Mouse (Mus musculus) lung, postnatal 25 days (tissue): ENCODE measurements around the gene Map3k19.

Source experiments
- DNase-seq: peaks from one replicate; pipeline ENCODE4 v3.0.0; 2022; ENCODE audit warnings: low spot score

The Map3k19 gene

DNA sequence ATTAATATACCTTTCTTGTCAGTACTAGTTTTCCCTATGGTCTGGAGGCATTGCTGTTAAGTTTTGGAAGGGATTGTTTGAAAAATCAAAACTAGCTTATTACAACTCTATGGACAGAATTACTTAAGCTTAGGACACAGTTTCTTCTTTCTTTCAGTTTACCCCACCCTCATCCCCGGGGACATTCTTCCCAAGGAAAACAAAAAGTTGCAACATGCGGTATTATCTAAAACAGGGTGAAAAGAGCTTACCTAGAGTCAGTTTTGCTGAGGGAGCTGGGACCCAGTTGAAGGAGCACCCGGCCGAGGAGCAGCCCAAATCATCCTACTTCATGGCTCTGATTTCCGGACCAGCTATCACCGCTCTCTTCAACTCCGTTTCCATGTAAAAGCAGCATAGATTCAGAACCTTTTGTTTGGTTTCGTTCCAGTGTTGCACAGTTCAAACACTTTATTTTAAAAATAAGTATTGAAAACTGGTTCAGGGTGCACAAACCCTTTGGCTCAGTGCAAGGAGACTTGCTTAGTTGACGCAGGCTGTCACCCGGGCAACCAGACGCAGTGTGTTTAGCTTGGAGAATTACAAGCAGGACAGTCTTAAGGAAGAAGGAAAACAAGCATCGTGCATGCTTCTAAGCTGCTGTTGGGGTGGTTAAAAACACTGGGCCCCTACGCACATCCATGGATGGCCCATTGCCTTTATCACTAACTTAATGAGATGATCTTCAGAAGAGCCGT, at the start of gene Map3k19:
Gene Map3k19 (minus strand): TSS at position 546 of the 737 bp plus-strand sequence.
- no peak for DNase-seq

DNA sequence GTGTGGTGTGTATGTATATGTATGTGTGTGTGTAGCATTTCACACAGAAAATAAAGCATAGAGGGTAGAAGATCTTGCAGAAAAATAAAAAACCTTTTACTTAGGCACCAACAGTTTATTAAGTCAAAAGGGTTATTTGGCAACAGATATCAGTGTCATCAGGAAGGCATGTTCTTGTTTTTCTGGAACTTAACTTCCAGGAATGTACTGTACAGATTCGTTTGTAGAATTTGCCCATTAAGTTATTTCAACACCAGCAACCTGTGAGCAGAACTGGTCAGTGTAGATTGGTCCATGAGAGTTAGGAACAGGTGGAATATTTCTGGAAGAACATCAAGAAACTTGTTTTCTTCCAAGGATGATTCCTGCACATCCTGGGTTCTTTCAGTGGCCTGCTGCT, 44.6 kb upstream of the Map3k19 start:
- DNase-seq: no peak

DNA sequence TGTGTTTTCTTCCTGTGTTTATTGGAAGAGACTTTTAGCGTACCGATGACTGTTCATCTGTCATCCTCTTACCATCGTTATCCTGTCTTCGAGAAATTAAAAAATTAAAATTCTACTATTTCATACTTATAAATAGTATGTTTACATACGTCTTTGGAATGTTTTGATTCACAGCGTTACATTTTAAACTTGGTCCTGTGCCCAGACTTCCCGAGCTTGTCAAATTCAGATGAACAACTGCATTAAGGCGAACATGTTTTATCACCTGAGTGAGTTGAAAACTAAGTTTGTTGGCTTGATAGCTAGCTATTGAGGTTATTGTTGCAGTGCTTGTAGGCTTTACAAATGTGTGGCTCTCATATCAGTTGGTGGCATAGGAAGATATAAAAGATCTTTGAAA, 14.4 kb upstream of the Map3k19 start:
- no peak for DNase-seq

DNA sequence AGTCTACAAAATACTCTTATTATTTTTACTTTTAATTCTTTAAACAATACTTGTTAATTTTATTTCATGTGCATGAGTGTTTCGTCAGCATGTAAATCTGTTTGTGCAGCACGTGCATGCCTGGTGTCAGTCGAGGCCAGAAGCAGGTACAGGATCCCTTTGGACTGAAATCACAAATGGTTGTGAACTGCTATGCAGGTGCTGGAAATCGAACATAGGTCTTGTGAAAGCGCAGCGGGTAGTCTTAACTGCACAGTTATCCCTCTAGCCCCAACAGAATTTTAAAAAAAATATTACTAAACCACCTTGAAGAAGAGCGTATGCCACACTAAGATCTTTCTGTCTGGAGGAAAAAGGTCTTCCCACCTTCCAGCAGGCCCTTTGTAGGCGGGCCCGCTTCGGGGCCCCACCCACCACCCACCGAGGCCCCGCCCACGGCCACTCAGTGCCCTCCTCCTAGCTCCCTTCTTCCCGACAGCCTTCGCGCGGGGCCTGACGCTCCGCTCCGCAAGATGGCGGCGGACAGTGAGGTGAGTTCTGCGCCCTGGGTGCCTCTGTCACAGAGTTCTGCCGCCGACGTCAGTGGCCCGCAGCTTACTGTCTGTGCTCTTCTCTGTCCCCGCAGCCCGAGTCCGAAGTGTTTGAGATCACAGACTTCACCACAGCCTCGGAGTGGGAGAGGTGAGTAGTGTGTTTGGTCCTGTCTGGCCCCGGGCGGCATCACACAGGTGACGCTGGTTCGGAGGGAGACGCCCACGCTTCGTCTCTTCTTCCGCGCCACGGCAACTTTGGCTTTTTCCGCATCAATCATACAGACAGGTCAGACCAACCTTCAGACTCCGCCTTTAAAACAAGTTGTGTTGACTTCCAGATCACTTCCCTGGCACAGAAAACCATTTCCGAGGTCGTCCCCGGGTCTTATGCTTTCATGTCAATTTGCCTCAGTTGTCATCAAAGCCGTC, 13.8 kb upstream of the Map3k19 start, which contains the start of gene Rab3gap1:
Gene Rab3gap1 (plus strand): TSS at position 474 of the 962 bp plus-strand sequence.
- DNase-seq: peak; percentile 89

DNA sequence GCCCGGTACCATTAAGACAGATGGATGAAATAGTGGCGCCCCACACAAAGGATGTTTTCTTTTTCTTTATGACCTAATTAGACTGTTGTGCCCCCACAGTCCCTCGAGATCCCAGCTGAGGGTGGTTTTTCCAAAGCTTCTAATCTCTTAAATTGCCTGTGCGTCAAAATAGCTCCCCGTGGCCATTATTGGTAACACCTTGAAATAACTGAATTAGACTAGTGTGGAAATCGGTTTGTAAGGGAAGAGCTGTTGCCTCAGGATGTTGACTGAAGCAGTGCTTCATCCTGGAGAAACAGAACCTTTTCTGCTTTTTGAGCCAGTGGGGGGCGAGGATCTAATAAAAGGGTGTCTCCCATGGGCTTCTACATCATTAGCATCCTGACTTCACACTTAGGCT, 9.0 kb upstream of the Map3k19 start:
- DNase-seq: no peak

DNA sequence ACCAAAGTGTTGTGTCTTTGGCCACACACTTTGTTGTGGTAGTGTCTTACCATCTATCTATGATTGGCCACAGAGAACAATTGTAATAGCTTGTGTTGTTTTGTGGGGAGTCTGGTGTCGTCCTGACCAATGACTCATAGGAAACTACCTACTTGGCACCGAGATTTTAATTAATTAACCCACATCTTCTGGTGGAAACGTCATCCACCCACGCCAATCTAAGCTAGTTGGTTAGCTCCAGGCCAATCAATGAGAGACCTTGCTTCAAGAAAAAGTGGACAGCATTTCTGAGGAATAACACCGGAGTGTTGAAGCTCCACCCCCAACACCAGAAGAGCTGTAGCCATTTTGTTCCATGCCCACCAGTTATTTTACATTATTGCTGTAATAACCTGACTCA, 7.1 kb upstream of the Map3k19 start:
- no peak for DNase-seq

DNA sequence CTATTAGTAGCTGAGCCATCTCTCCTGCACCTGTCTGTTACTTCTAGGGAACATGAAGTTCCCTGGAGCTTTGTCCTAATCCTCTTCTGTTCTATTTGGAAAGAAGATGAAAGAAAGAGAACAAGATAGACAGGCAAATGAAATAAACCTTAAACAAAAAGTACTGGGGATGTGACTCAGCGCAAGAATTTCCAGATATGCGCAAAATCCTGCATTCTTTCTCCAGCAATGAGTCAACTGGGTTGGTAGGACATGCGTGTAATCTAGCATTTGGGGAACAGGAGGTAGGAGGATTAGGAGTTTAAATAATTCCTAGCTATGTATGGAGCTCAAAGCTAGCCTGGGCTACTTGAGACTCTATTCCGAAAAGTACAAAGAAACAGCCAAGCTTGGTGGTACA, 5.7 kb upstream of the Map3k19 start:
- no peak for DNase-seq

DNA sequence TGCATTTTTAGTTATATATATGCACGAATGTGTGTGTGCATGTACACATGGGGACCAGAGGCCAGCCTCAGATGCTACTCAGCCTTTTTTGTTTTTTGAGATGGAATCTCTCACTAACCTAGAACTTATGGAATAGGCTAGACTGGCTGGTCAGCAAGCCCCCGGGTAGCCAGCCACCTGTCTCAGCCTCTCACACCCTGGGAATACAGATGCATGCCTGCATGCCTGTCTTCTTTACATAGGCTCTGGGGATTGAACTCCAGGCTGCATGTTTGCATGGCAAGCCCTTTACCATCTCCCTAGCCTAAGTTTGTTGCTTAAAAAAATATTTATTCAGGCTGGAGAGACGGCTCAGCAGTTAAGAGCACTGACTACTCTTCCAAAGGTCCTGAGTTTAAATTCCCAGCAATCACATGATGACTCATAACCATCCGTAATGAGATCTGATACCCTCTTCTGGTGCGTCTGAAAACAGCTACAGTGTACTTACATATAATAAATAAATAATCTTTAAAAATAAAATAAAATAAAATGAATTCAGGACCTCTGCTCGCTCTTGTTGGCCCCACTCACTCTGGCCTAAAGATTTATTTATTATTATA, 5.1 kb upstream of the Map3k19 start:
- DNase-seq: no peak

DNA sequence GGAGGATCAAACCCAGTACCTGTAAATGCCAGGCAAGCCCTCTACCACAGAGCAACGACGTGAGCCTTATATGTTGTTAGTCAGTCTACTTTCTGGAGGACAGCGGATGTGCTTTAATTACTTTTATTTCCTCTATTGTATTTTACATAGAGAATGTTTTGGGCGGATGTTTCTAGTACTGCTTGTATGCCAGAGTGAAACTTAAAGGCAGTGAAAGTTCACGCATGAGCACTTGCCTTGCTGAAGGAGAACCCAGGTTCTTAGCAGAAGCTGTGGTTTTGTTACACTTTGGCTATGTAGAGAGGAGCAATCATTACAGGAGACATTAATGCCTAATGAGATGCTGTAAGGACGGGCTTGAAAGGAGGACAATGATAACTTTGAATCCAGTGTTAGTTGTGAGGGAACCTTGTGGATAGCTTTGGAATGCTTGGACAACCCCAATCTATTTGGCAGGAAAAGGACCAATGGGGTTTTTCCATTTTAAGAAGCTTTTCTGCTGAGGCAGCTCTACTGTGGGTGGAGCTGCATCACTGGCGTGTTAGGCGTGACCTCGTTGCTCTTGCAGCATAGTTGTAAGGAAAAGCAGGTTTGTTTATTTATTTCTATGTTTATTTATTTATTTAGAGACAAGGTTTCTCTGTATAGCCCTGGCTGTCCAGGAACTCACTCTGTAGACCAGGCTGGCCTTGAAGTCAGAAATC, 4.3 kb upstream of the Map3k19 start:
- DNase-seq: no peak

DNA sequence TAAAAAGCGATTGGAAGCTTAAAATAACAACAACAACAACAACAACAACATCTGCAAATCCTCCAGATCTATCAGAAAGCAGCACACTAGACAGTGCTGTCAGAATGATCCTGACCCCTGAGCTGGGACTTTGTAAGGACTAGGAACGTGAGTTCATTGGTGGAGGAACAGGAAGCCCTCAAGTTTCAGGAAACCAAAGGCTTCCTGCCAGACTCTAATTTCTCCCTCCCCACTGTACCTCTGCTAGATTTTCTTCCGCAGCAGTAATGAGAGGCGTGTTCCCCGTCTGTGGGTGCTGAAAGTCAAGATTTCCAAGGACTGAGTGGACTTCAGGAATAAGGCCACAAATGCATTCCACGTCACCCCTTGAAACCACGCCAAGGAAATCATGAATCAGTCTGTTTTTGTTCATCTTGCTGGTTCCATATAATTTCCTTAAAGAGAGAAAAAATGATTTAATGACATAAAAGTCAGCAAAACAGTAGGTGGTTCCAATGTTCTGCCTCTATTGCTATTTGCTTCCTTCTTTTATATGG, 4.7 kb downstream of the Map3k19 start:
- no peak for DNase-seq

DNA sequence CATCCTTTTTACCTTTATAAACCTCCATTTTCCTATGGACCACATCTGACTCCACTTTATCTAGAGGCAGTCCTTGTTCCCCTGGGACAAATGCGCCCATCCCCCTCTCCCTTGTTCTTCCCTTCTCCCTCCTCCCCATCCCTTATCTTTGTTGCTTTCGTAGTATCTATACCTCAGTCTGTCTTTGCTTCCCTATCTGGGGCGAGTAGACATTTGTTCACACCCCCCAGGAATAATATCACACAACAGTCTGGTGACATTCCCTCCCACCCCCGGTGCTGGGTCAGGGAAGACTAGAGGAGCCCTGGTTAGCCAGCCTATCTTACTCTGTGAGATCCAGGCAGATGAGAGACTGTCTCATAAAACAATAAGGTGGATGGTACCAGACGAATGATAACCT, 9.4 kb downstream of the Map3k19 start:
- DNase-seq: no peak

DNA sequence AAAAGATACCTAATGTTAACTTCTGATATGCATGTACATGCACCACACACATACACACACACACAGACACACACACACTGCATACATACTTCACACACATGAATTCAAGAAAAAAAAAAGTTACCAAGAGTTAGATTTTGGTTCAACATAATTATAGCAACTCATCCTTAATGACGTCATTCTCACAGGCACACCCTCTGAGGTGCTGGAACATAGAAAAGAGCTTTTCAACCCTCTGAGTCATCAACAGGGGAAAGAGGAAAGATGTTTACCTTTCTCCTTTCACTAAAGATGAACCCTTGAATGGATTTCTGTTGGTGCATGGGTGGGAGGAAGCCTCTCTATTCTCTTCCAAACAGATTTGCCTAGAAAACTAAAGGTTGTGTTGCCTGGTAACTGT, 16.2 kb downstream of the Map3k19 start:
- no peak for DNase-seq

DNA sequence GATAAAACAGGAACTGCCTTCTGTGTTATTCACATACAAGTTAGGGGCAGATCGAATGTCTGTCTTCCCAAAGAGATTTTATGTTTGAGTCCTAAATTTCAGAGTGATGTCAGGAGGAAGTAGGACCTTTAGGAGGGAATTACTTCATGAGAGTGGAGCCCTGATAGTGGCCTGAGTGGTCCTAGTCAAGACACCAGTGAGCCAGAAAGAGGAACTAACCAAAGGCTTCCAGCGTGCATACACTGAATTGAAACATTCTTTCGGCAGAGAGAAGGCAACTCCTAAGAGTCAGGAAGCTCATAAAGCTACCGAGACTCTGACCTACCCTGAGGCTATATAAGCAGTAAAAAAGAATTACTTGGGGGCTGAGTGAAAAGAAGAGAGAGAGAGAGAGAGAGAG, 18.2 kb downstream of the Map3k19 start:
- no peak for DNase-seq

DNA sequence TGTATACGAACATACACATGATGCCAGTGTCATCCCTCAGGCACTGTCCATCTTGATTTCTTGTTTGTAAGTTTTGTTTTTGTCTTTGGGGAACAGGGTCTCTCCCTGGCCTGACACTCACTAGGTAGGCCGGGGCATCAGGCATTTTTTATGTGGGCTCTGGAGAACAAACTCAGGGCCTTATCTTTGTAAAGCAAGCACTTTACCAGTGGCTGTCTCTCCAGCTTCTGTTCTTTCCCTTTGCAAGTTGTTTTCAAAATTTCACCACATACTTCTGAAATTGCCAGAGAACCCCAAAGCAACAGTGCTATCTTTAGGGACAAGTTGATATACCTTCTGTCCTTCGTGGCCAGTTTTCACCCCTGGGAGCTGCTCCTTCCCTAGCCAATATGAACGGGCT, 20.6 kb downstream of the Map3k19 start:
- no peak for DNase-seq

DNA sequence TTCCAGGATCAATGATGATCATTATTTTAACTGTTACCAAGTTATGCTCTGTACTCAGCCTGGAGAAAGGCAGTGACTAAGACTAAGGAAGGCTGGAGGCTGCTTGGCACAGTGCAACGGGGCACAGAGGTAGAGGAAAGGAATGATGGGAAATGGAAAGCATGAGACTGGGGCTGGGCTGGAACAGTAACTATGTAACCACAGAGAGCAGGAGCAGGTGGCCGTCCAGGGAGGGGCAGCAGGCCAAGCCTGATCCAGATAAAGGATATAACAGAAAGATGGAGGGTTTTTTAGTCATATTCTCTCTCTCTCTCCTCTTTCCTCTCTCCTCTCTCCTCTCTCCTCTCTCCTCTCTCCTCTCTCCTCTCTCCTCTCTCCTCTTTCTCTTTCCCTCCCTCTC, 21.1 kb downstream of the Map3k19 start:
- DNase-seq: no peak

DNA sequence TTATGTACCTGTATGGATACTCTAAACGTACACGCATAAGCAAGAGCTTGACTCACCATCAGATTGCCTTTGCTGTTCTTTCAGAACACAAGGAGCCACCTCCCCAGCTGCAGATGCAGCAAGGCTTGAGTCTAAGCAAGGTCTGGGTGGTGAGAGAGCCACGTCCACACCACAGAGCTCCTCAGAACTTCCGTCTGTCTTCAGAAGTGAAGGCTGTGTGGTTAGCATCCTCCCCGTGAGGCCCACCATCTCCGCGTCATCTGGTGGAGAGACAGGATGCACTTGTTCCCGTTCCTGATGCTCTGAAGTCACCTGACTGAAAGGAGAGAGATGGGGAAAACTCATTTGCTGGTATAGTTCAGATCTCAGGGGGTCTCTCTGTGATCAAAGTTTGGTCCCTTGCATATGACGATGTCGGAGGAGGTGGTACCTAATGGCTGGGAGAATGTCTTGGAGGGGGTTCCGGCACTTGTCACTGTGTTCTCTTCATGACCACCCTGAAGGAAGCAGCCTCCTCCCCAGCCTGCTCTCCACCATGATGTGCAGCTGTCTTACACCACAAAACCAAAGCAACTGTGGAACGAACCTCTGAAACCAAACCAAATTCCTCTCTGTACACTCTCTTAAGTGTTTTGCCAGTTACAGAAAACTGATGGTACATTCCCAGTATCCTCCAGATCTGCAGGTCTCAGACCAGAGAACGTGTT, 24.5 kb downstream of the Map3k19 start:
- DNase-seq: no peak

DNA sequence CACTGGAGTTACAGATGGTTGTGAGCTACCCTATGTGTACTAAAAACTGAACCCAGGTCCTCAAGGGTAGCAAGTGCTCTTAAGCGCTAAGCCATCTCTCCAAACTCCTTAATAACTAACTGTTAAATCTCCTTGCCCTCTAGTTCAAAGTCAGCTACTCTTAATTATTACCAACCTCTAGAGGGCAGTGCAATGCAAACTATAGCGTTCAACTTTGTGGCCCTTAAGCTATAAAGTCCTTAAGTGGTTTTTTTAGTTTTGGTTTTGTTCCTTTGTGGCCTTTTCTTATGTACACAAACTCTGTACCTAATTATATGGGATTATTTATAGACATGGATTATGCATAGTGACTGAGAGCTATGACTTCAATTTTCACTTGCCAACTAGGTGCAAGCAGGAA, 27.5 kb downstream of the Map3k19 start:
- DNase-seq: peak; percentile 70

DNA sequence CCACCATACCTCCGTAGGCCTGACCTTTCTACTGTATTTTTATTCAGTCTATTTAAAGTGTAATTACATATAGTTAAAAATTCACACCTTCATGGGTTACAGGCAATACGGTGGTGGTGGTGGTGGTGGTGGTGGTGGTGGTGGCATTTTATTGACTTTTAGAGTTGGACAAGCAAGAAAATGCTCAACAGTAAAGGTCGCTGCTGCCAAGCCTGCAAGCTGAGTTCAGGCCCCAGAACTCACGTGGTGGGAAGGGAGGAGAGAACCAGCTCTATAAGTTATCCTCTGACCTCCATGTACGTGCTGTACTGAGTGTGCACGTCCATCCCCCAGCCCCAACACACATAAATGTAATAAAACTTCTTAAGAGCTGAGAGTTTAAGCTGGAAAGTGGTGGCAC, 38.5 kb downstream of the Map3k19 start:
- DNase-seq: no peak

DNA sequence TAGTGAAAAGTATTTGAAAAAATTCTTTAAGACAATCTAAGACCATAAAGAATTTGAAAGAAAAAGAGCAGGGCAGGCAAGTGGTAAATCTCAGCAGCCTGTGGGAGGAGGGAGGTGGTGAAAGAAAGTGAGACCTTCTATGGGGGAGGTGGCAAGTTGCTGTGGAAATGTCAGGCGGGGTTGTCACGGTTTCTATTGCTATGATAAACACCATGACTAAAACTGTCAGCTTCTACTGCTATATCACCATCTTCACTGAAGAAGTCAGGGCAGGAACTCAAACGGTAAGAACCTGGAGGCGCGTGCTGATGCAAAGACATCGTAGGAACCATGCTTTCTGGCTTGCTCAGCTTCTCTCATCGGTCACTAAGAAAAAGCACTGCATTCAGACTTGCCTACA, 41.9 kb downstream of the Map3k19 start:
- no peak for DNase-seq

DNA sequence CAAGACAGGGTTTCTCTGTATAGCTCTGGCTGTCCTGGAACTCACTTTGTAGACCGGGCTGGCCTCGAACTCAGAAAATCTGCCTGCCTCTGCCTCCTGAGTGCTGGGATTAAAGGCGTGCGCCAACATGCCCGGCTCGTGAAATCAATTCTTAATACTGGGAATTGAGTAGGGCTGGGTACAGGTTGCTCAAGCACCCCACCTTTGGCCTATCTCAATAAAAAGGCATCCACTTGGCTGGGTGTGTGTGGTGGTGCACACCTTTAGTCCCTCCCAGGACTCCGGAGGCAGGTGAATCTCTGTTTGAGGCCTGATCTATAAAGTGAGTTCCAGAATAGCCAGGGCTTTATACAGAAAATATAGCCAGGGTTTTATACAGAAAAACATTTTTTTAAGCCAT, 46.2 kb downstream of the Map3k19 start:
- no peak for DNase-seq

DNA sequence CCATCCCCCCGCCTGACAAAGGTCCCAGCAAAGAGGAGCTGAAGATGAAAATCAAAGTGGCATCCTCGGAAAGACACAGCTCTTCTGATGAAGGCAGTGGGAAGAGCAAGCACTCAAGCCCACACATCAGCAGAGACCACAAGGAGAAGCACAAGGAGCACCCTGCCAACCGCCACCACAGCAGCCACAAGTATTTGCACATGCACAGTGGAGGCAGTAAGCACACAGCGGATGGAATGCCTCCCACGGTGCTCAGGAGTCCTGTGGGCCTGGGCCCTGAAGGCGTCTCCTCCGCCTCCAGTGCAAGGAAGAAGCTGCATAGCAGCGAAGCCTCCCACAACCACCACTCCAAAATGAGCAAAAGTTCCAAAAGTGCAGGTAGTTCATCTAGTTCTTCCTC, 51.9 kb downstream of the Map3k19 start:
- DNase-seq: no peak
